Mouse (Mus musculus) small intestine, adult 2 months (tissue): Measurements from ENCODE around the gene Gmpr.

Experiments used
- CTCF ChIP-seq: fragments of 200-500 bp; IDR thresholded peaks from 2 replicates; pipeline ENCODE4 v1.5.1; 2012; ENCODE audit warnings: low read depth, mild to moderate bottlenecking, control low read depth, inconsistent platforms, low read length, moderate library complexity, mixed read lengths; ENCODE audit not compliant: insufficient replicate concordance, insufficient read length; ENCODE audit errors: extremely low read depth
- POLR2A ChIP-seq: fragments of 200-500 bp; IDR thresholded peaks from 2 replicates; pipeline ENCODE4 v1.6.1; 2012; ENCODE audit warnings: low read depth, mild to moderate bottlenecking, control low read depth, inconsistent platforms, low read length, moderate library complexity

GRCm38 (mm10) chr13:45457459-45457858, 49.8 kb upstream of the Gmpr start:
- TF ChIP-seq POLR2A = no peak
- no peak for TF ChIP-seq CTCF
